Mouse (Mus musculus): ENCODE measurements around the gene Usp34. TPM values are rescaled to one million over a fixed set of nuclear protein-coding genes. Genes with fewer than 3 reads are reported as not detected.

Gene Usp34
- 10 to 100 TPM; 46.2 to 52.6 TPM for total RNA-seq (2023)

DNA sequence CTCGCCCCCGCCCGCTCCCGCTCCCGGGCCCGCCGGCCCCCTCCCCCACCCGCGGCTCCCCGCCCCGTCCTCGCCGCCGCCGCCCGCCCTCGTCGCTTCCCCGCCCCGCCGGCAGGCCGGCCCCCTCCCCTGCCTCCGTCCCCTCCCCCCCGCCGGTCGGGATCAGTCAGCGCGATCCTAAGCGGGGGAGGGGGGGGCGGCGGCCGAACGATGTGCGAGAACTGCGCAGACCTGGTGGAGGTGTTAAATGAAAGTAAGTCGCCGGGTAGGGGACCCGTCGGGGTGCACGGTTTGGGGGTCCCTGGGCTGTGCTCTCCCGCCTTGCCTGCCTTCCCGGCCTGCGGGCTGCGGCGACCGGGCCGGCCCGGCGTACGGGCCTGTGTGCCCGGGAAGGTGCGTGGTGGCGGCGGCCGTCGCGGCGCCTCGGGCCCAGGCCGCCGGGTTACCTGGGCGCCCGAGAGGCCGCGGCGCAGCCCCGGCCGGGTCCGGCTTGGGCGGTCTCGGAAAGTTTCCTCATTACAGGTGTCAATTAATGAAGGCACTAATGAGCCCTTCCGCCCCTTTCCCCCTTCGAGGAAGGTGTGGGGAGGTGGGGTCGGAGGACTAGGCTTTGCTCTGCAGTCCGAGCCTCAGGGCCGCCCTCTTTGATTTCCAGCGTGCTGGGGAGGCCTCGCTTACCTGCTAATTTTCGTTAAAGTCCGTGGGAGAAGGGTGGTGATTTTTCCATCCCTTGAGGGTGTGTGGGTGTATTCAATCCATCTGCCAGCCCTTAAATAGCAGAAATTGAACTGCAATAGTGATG, at the start of gene Usp34:
Gene Usp34, plus strand, starts transcription at position 132 of the 802 bp plus-strand sequence.

DNA sequence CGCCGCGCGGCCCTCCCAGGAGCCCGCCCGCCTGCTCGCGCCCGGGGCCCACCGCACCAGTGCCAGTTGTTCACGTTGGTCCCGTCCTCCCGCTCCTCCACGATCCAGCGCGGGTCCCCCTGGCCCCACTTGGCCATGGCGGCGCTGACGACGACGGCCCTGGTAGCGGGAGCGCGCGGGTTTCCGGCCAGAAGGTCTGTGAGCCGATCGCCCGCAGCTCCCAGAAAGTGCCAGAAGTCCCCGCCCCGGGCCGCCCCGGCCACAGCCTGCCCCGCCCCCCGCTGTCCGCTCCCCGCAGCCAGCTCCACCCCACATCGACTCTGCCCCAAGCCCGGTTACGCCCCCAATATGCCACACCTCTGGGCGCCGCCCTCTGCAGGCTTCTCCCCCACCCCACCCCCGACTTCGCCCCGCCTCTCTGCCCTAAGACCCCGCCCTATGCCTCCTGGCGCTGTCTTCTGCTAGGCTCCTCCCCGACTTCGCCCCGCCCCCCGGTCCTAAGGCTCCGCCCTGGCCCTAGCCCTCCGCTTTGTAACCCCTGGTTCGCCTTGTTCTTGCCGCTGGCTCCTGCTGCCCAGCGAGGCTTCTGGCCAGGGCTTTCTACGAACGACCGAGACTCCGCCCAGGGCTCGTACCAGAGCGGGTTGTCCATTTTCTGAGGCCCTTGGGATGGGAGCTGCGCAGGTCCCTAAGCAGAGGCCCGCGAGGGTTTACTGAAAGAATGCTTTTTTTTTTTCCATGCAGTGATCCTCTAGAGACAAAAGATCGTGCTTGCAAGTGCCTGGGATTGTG, 191.2 kb downstream of the Usp34 start, which contains the start of gene Ahsa2:
Gene Ahsa2, minus strand, starts transcription at position 313 of the 792 bp plus-strand sequence.

DNA sequence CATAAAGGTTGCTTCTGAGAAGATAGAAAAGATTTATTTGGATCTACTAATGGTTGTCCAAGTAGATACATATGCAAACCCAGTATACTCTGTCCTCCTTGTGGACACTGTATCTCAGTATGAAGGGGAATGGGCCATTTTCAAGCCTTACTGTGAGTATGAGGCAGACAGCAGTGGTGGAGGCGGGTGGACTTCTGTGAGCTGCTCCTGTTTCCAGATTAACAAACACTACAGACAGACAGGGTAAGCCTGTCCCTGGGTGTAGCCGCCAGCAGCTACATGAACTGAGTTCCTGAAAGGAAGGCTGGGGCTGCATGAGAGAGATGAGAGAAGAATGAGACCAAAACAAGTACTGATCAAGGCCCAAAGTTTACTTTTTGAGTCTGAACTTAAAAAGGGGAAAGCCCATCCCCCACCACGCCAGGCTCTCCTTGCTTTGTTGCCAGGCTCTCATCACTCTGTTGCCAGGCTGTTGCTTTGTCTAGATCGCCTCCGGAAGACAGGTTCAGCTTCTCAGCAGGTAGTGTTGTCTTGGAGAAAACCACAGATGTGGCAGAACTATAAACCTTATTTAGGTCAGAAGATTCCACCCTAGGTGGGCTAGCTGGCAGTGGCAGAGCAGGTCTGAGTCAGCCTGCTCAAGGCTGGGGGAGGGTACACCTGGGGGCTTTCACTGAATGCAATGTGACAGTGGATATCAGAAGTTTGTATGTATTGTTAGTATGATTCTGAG, 213.9 kb downstream of the Usp34 start, which contains the start of gene 1700093K21Rik:
Gene 1700093K21Rik, minus strand, starts transcription at position 683 of the 733 bp plus-strand sequence.

Other genes with a start within 250 kb of the Usp34 start
- 10 to 100 TPM; 78.6 to 81.9 TPM for gene Xpo1, start 50.9 kb upstream of the Usp34 start, total RNA-seq (2023)
- 10 to 100 TPM; 19.0 to 28.1 TPM for gene Ahsa2, start 191.1 kb downstream of the Usp34 start, total RNA-seq (2023)
- gene 1700093K21Rik, start 214.3 kb downstream of the Usp34 start, total RNA-seq (2023), result not detected

All from neutrophil, adult 83 days (primary cell).